ENCODE assay signal across 10 mouse cellular contexts in the genomic region with DNA sequence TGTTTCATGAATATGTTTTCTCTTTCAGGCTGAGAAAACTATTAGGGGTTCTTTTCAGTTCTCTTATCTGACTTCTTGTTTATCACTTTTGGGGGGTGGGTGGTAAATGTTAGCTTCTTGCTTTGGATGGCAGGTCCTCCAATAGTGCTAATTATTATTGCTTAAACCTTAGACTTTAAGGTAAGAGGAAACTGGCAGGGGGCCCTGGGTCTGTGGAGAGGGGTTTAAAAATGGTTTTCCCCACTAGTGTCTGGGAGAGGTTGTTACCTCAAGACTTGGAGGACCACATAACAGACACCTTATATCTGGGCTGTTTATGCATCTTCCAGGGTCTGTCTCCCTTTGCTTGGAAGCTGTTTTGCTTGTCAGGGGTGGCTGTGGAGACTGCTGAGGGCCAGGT. TPM values are rescaled to one million over a fixed set of nuclear protein-coding genes. Genes with fewer than 3 reads are reported as not detected.
DNase-seq lines count a peak whose midpoint lies in the region; ATAC-seq and TF ChIP-seq lines count a peak whose summit lies in the region.
"Had no signal": no experiment of that assay in that cellular context is flagged by ENCODE, and none has a peak within 500 bp of the region (broad histone marks: within the 10 kb centered on the region; RNA-seq: fewer than 3 reads in every experiment).

No protein-coding gene starts in this region.

- DNase-seq in lung, postnatal 0 days (ENCODE audit: low spot score), result no peak
- DNase-seq in lung, adult 18-20 months, result no peak
- no peak for DNase-seq in stomach, postnatal 0 days (ENCODE audit: low spot score)
- no peak for DNase-seq in ovary, postnatal 36 days (ENCODE audit: low spot score)
- DNase-seq: adrenal gland, adult 2 months; embryo, embryonic 11 days had no signal

- H3K4me1 ChIP-seq in erythroblast, embryonic 14.5 days (ENCODE audit: control insufficient read depth), result peaks cover 87% of the 10 kb centered on the region
- H3K4me1 ChIP-seq in lung, postnatal 0 days (ENCODE audit: insufficient read depth, low read depth, low read length), result peaks cover 14% of the 10 kb centered on the region; the same call in 1 of the 2 replicates
- peaks cover 86% of the 10 kb centered on the region for H3K4me1 ChIP-seq in liver, embryonic 12.5 days
- peaks cover 7% of the 10 kb centered on the region for H3K4me1 ChIP-seq in stomach, postnatal 0 days (replicated peaks; ENCODE audit: control insufficient read depth, insufficient read depth)

- peak overlapping the region; percentile 72 for H3K4me2 ChIP-seq in lung, postnatal 0 days (replicated peaks; ENCODE audit: low read depth, low read length)
- H3K4me2 ChIP-seq in liver, embryonic 12.5 days, result peak overlapping the region; percentile 87
- no peak overlapping the region; the same call in 1 of the 2 replicates for H3K4me2 ChIP-seq in stomach, postnatal 0 days (replicated peaks; ENCODE audit: low read depth)

- H3K27ac ChIP-seq in lung, postnatal 0 days (ENCODE audit: low read length), result no peak overlapping the region
- H3K27ac ChIP-seq in liver, embryonic 12.5 days, result peak overlapping the region; percentile 98
- H3K27ac ChIP-seq in stomach, postnatal 0 days (replicated peaks), result no peak overlapping the region

- TF ChIP-seq CTCF in lung, postnatal 0 days (IDR thresholded peaks at IDR 0.05), result no peak
- TF ChIP-seq CTCF in stomach, postnatal 0 days (IDR thresholded peaks at IDR 0.05; ENCODE audit: low read depth), result no peak

- H3K36me3 ChIP-seq in erythroblast, embryonic 14.5 days (ENCODE audit: control insufficient read depth), result peaks cover 51% of the 10 kb centered on the region
- 0 out of 2 replicates have a peak, but pooled peaks cover 4% of the 10 kb centered on the region for H3K36me3 ChIP-seq in lung, postnatal 0 days (ENCODE audit: insufficient read depth, low read length)
- H3K36me3 ChIP-seq in liver, embryonic 12.5 days, result peaks cover 36% of the 10 kb centered on the region
- H3K36me3 ChIP-seq in stomach, postnatal 0 days (ENCODE audit: control insufficient read depth, insufficient read depth, low read length), result no peaks in the 10 kb centered on the region

- no peaks in the 10 kb centered on the region for H3K9me3 ChIP-seq in erythroblast, embryonic 14.5 days (ENCODE audit: control insufficient read depth, low read length)
- H3K9me3 ChIP-seq in lung, postnatal 0 days (ENCODE audit: low read length), result no peaks in the 10 kb centered on the region
- no peaks in the 10 kb centered on the region for H3K9me3 ChIP-seq in liver, embryonic 12.5 days (replicated peaks)
- no peaks in the 10 kb centered on the region for H3K9me3 ChIP-seq in stomach, postnatal 0 days (ENCODE audit: control insufficient read depth, low read length)

- TF ChIP-seq EP300 in lung, postnatal 0 days (IDR thresholded peaks at IDR 0.05), result no peak
- no peak for TF ChIP-seq EP300 in stomach, postnatal 0 days (optimal IDR thresholded peaks at IDR 0.05)

- H3K9ac ChIP-seq in lung, postnatal 0 days (replicated peaks; ENCODE audit: low read depth), result no peak overlapping the region
- H3K9ac ChIP-seq in liver, embryonic 12.5 days, result peak overlapping the region; percentile 95
- peak overlapping the region; percentile 23; the same call in 1 of the 2 replicates for H3K9ac ChIP-seq in stomach, postnatal 0 days (ENCODE audit: low read length)

- H3K4me3 ChIP-seq in erythroblast, embryonic 14.5 days (replicated peaks), result peak overlapping the region; percentile 89
- no peak overlapping the region for H3K4me3 ChIP-seq in lung, postnatal 0 days (ENCODE audit: low read depth, low read length)
- H3K4me3 ChIP-seq in liver, embryonic 12.5 days, result peak overlapping the region; percentile 94
- H3K4me3 ChIP-seq in stomach, postnatal 0 days (ENCODE audit: low read depth, low read length), result 0 out of 2 replicates have a peak overlapping the region, but pooled peaks have one; percentile 84

- ATAC-seq in erythroblast, adult 5-6 weeks (replicated peaks; ENCODE audit: low FRiP score, poor library complexity, severe bottlenecking), result no peak
- ATAC-seq in lung, postnatal 0 days, result no peak
- ATAC-seq in liver, embryonic 12.5 days, result no peak
- ATAC-seq in stomach, postnatal 0 days (ENCODE audit: low FRiP score, low TSS enrichment), result no peak
- ATAC-seq in activated CD4-positive, CD25-positive, alpha-beta regulatory T cell, adult 4 months, result no peak

- no peaks in the 10 kb centered on the region for H3K27me3 ChIP-seq in erythroblast, embryonic 14.5 days (ENCODE audit: control insufficient read depth)
- no peaks in the 10 kb centered on the region for H3K27me3 ChIP-seq in lung, postnatal 0 days (replicated peaks; ENCODE audit: insufficient read depth, low read length)
- H3K27me3 ChIP-seq in liver, embryonic 12.5 days (replicated peaks), result no peaks in the 10 kb centered on the region
- H3K27me3 ChIP-seq in stomach, postnatal 0 days (ENCODE audit: control insufficient read depth, insufficient read depth, low read length), result no peaks in the 10 kb centered on the region

RNA-seq across cellular contexts. Expression of gene Banp, which starts 2.6 kb away (rescaled TPM):
- polyA plus RNA-seq in erythroblast, embryonic 14.5 days (2012), result 8.0 and 8.8 TPM in 2 replicates
- total RNA-seq in erythroblast, adult 5-6 weeks (2015; ENCODE audit: low replicate concordance), result 6.1 and 25.0 TPM in 2 replicates
- 20.4 and 45.8 TPM in 2 replicates for total RNA-seq in erythroblast, adult 5-6 weeks (2017; ENCODE audit: low replicate concordance)
- 17.1 and 30.7 TPM in 2 replicates for polyA plus RNA-seq in lung, postnatal 0 days (2015; fragmentation: Nextera tagmentation; extraction: Ambion mirVana)
- polyA plus RNA-seq in liver, embryonic 12.5 days (2016; fragmentation: Nextera tagmentation; extraction: Ambion mirVana), result 22.4 and 25.4 TPM in 2 replicates
- polyA plus RNA-seq in stomach, postnatal 0 days (2015; fragmentation: Nextera tagmentation; extraction: Ambion mirVana), result 9.0 and 10.0 TPM in 2 replicates
- 10 to 100 TPM; 24.3 to 30.2 TPM for polyA plus RNA-seq in activated CD4-positive, CD25-positive, alpha-beta regulatory T cell, adult 4 months (2017; shearing (Covaris generic))

RNA-seq across cellular contexts. Expression of gene Car5a, which starts 7.4 kb away (rescaled TPM):
- 0.03 and 0.08 TPM in 2 replicates for polyA plus RNA-seq in erythroblast, embryonic 14.5 days (2012)
- total RNA-seq in erythroblast, adult 5-6 weeks (2015; ENCODE audit: low replicate concordance), result not detected in 2 replicates
- total RNA-seq in erythroblast, adult 5-6 weeks (2017; ENCODE audit: low replicate concordance), result not detected in 2 replicates
- polyA plus RNA-seq in lung, postnatal 0 days (2015; fragmentation: Nextera tagmentation; extraction: Ambion mirVana), result 0.37 and 0.61 TPM in 2 replicates
- 0.69 and 0.85 TPM in 2 replicates for polyA plus RNA-seq in liver, embryonic 12.5 days (2016; fragmentation: Nextera tagmentation; extraction: Ambion mirVana)
- polyA plus RNA-seq in stomach, postnatal 0 days (2015; fragmentation: Nextera tagmentation; extraction: Ambion mirVana), result 0.12 and 0.30 TPM in 2 replicates
- under 1 TPM in 1 of 2 experiments, not detected in 1; 0.40 TPM for polyA plus RNA-seq in activated CD4-positive, CD25-positive, alpha-beta regulatory T cell, adult 4 months (2017; shearing (Covaris generic))

RNA-seq across cellular contexts. Expression of gene Slc7a5, which starts 44.6 kb away (rescaled TPM):
- polyA plus RNA-seq in erythroblast, embryonic 14.5 days (2012), result 12.4 and 35.9 TPM in 2 replicates
- total RNA-seq in erythroblast, adult 5-6 weeks (2015; ENCODE audit: low replicate concordance), result 137 and 171 TPM in 2 replicates
- 151 and 182 TPM in 2 replicates for total RNA-seq in erythroblast, adult 5-6 weeks (2017; ENCODE audit: low replicate concordance)
- polyA plus RNA-seq in lung, postnatal 0 days (2015; fragmentation: Nextera tagmentation; extraction: Ambion mirVana), result 4.3 and 7.5 TPM in 2 replicates
- polyA plus RNA-seq in liver, embryonic 12.5 days (2016; fragmentation: Nextera tagmentation; extraction: Ambion mirVana), result 52.6 and 58.9 TPM in 2 replicates
- polyA plus RNA-seq in stomach, postnatal 0 days (2015; fragmentation: Nextera tagmentation; extraction: Ambion mirVana), result 8.9 and 9.3 TPM in 2 replicates
- 1 to 10 TPM; 4.7 to 6.6 TPM for polyA plus RNA-seq in activated CD4-positive, CD25-positive, alpha-beta regulatory T cell, adult 4 months (2017; shearing (Covaris generic))
